In genomic region chr9:66126456-66127192, GRCm38 (mm10) we compare ENCODE assay signal across 8 mouse cellular contexts. TPM values are rescaled to one million over a fixed set of nuclear protein-coding genes. Genes with fewer than 3 reads are reported as not detected.
DNase-seq lines count a peak whose midpoint lies in the region; ATAC-seq and TF ChIP-seq lines count a peak whose summit lies in the region.

Gene Snx1, minus strand, starts transcription at chr9:66126587.
Gene Ciao2a, plus strand, starts transcription at chr9:66126611.

- TF ChIP-seq CTCF in MEL (IDR thresholded peaks at IDR 0.05 in 2 of 3, conservative IDR thresholded peaks at IDR 0.05 in 1 of 3; ENCODE audit: control insufficient read depth in 1 of 3, insufficient read depth in 1 of 3, low read depth in 2 of 3, low read length in 3 of 3, poor library complexity in 1 of 3, severe bottlenecking in 1 of 3): no peak
- TF ChIP-seq CTCF in cerebellum, adult 2 months (IDR thresholded peaks at IDR 0.05; ENCODE audit: borderline replicate concordance, insufficient read depth, low read depth, low read length): no peak
- peak; percentile 36; the same call in 1 of the 2 replicates for TF ChIP-seq CTCF in forebrain, postnatal 0 days (IDR thresholded peaks at IDR 0.05; ENCODE audit: low read depth)

- H3K9me3 ChIP-seq in MEL (replicated peaks; ENCODE audit: insufficient read depth, low read length): no peaks in the 10 kb centered on the region
- H3K9me3 ChIP-seq in forebrain, postnatal 0 days (ENCODE audit: low read length): no peaks in the 10 kb centered on the region
- no peaks in the 10 kb centered on the region for H3K9me3 ChIP-seq in lung, embryonic 15.5 days

- peak within 1 kb of the TSS; percentile 79 for H3K9ac ChIP-seq in MEL (ENCODE audit: control insufficient read depth, low read depth, low read length, poor library complexity, severe bottlenecking)
- H3K9ac ChIP-seq in forebrain, postnatal 0 days: peak within 1 kb of the TSS; percentile 64
- peak within 1 kb of the TSS; percentile 65 for H3K9ac ChIP-seq in lung, embryonic 15.5 days

- peak within 1 kb of the TSS; percentile 79 for H3K4me2 ChIP-seq in forebrain, postnatal 0 days (ENCODE audit: low read depth)
- peak within 1 kb of the TSS; percentile 69 for H3K4me2 ChIP-seq in lung, embryonic 15.5 days

- TF ChIP-seq POLR2A in MEL (IDR thresholded peaks at IDR 0.05; ENCODE audit: control insufficient read depth in 1 of 2, insufficient read depth in 1 of 2, low read depth in 1 of 2, low read length in 2 of 2, poor library complexity in 1 of 2): peak; percentile 80 to 92
- TF ChIP-seq POLR2A in cerebellum, adult 2 months (IDR thresholded peaks at IDR 0.05; ENCODE audit: borderline replicate concordance, insufficient read depth, low read length): no peak

- no peaks in the 10 kb centered on the region for H3K27me3 ChIP-seq in MEL (ENCODE audit: control insufficient read depth in 1 of 2, insufficient read depth in 2 of 2, low read length in 2 of 2)
- no peaks in the 10 kb centered on the region for H3K27me3 ChIP-seq in cerebellum, adult 2 months (ENCODE audit: control insufficient read depth, insufficient read depth, low read length)
- no peaks in the 10 kb centered on the region for H3K27me3 ChIP-seq in forebrain, postnatal 0 days (ENCODE audit: insufficient read depth, low read length)
- H3K27me3 ChIP-seq in lung, embryonic 15.5 days: no peaks in the 10 kb centered on the region

- under 1% methylated on average over 34 of the region's 34 CpGs for WGBS in cerebellum, adult 2 months
- 3% methylated on average over 34 of the region's 34 CpGs for WGBS in forebrain, postnatal 0 days
- WGBS in lung, embryonic 15.5 days: under 1% methylated on average over 34 of the region's 34 CpGs

- peak within 1 kb of the TSS; percentile 91 for H3K27ac ChIP-seq in MEL (ENCODE audit: control insufficient read depth, low read depth, low read length)
- H3K27ac ChIP-seq in cerebellum, adult 2 months (ENCODE audit: insufficient read depth, low read length): 0 out of 2 replicates have a peak within 1 kb of the TSS, but pooled peaks have one; percentile 9
- H3K27ac ChIP-seq in forebrain, postnatal 0 days (ENCODE audit: low read depth, low read length): peak within 1 kb of the TSS; percentile 67
- H3K27ac ChIP-seq in lung, embryonic 15.5 days: peak within 1 kb of the TSS; percentile 88

- peaks cover 5 to 27% of the 10 kb centered on the region in 2 experiments for H3K4me1 ChIP-seq in MEL (ENCODE audit: control insufficient read depth in 1 of 2, insufficient read depth in 2 of 2, low read length in 2 of 2)
- no peaks in the 10 kb centered on the region for H3K4me1 ChIP-seq in cerebellum, adult 2 months (ENCODE audit: control insufficient read depth, insufficient read depth, low read length)
- peaks cover 5% of the 10 kb centered on the region for H3K4me1 ChIP-seq in forebrain, postnatal 0 days (ENCODE audit: insufficient read depth)
- peaks cover 31% of the 10 kb centered on the region for H3K4me1 ChIP-seq in lung, embryonic 15.5 days

- TF ChIP-seq EP300 in MEL (IDR thresholded peaks at IDR 0.05; ENCODE audit: low read depth in 1 of 2, low read length in 2 of 2): no peak; a peak in 1 of 4 replicates

- peaks cover 0 to 33% of the 10 kb centered on the region in 2 experiments; a peak in 2 of 4 replicates for H3K36me3 ChIP-seq in MEL (ENCODE audit: control insufficient read depth in 1 of 2, insufficient read depth in 2 of 2, low read length in 2 of 2)
- H3K36me3 ChIP-seq in forebrain, postnatal 0 days (ENCODE audit: insufficient read depth): 0 out of 2 replicates have a peak, but pooled peaks cover 4% of the 10 kb centered on the region
- H3K36me3 ChIP-seq in lung, embryonic 15.5 days: peaks cover 6% of the 10 kb centered on the region; the same call in 1 of the 2 replicates

- ATAC-seq in forebrain, postnatal 0 days: peak; percentile 66
- peak; percentile 80 for ATAC-seq in lung, embryonic 15.5 days (ENCODE audit: borderline replicate concordance, extremely low read depth, low FRiP score, low TSS enrichment)

- peak within 1 kb of the TSS; percentile 63 to 95 for H3K4me3 ChIP-seq in MEL (ENCODE audit: control insufficient read depth in 1 of 2, insufficient read depth in 1 of 2, low read depth in 2 of 2, low read length in 2 of 2)
- peak within 1 kb of the TSS; percentile 75 for H3K4me3 ChIP-seq in cerebellum, adult 2 months (replicated peaks; ENCODE audit: insufficient read depth, low read depth, low read length)
- H3K4me3 ChIP-seq in forebrain, postnatal 0 days (ENCODE audit: low read depth, low read length): peak within 1 kb of the TSS; percentile 64
- peak within 1 kb of the TSS; percentile 62 for H3K4me3 ChIP-seq in lung, embryonic 15.5 days

- TF ChIP-seq RAD21 in MEL (IDR thresholded peaks at IDR 0.05; ENCODE audit: low read depth, low read length): no peak

- peaks cover 43% of the 10 kb centered on the region for H3K79me2 ChIP-seq in MEL (ENCODE audit: control insufficient read depth, insufficient read depth, low read length, poor library complexity)

- DNase-seq in MEL (ENCODE audit: low read depth, low spot score): peak; percentile 100
- peak; percentile 93 to 96 for DNase-seq in cerebellum, adult 2 months
- DNase-seq in forebrain, postnatal 0 days: peak; percentile 97
- peak; percentile 94 for DNase-seq in heart, postnatal 4 days
- DNase-seq in layer of hippocampus, adult 8-10 months (ENCODE audit: low spot score in 2 of 2): peak; percentile 95
- DNase-seq in ovary, adult 18-20 months (ENCODE audit: low spot score): peak; percentile 93
- DNase-seq in thymus, postnatal 0 days (ENCODE audit: low spot score): peak; percentile 97

TF ChIP-seq in MEL, 35 proteins besides CTCF, POLR2A, EP300 and RAD21 (continues in another document):
- no peak for TF ChIP-seq E2F4 (IDR thresholded peaks at IDR 0.05; ENCODE audit: borderline replicate concordance, low read depth, low read length)
- TF ChIP-seq POLR2AphosphoS5 (IDR thresholded peaks at IDR 0.05; ENCODE audit: borderline replicate concordance, low read depth, low read length): no peak
- TF ChIP-seq TCF12 (IDR thresholded peaks at IDR 0.05; ENCODE audit: low read depth, low read length): peak; percentile 54; the same call in 1 of the 2 replicates
- peak; percentile 74 for TF ChIP-seq NELFE (IDR thresholded peaks at IDR 0.05; ENCODE audit: low read depth, low read length)
- peak; percentile 21 for TF ChIP-seq CHD2 (IDR thresholded peaks at IDR 0.05; ENCODE audit: low read length)
- 0 out of 2 replicates have a peak, but pooled peaks have one; percentile 62 for TF ChIP-seq MAZ (IDR thresholded peaks at IDR 0.05; ENCODE audit: low read depth, low read length)
- no peak for TF ChIP-seq GATA1 (IDR thresholded peaks at IDR 0.05; ENCODE audit: low read depth, low read length)
- no peak for TF ChIP-seq BHLHE40 (IDR thresholded peaks at IDR 0.05; ENCODE audit: borderline replicate concordance, low read depth, low read length)
- peak; percentile 99 for TF ChIP-seq SIN3A (IDR thresholded peaks at IDR 0.05; ENCODE audit: low read length)
- TF ChIP-seq GABPA (IDR thresholded peaks at IDR 0.05; ENCODE audit: low read depth, low read length): no peak
- TF ChIP-seq ZNF384 (IDR thresholded peaks at IDR 0.05; ENCODE audit: low read depth, low read length): no peak; the same call in 1 of the 2 replicates
- 0 out of 2 replicates have a peak, but pooled peaks have one; percentile 23 for TF ChIP-seq NRF1 (IDR thresholded peaks at IDR 0.05; ENCODE audit: insufficient read depth, low read depth, low read length, poor library complexity, severe bottlenecking)
- peak; percentile 95 for TF ChIP-seq MXI1 (IDR thresholded peaks at IDR 0.05; ENCODE audit: low read depth, low read length)
- no peak for TF ChIP-seq RCOR1 (IDR thresholded peaks at IDR 0.05; ENCODE audit: low read depth, low read length)
- no peak for TF ChIP-seq JUND (IDR thresholded peaks at IDR 0.05; ENCODE audit: low read depth, low read length)
- peak; percentile 96 for TF ChIP-seq KAT2A (conservative IDR thresholded peaks at IDR 0.05; ENCODE audit: low read depth, low read length)
- TF ChIP-seq ETS1 (IDR thresholded peaks at IDR 0.05; ENCODE audit: low read depth, low read length): peak; percentile 27; the same call in 1 of the 2 replicates
- TF ChIP-seq MYC (IDR thresholded peaks at IDR 0.05; ENCODE audit: low read depth, low read length): peak; percentile 94
- TF ChIP-seq ZC3H11A (IDR thresholded peaks at IDR 0.05; ENCODE audit: low read depth, low read length): no peak
- no peak for TF ChIP-seq CHD1 (IDR thresholded peaks at IDR 0.05; ENCODE audit: low read depth, low read length)
- no peak for TF ChIP-seq UBTF (IDR thresholded peaks at IDR 0.05; ENCODE audit: borderline replicate concordance, insufficient read depth, low read depth, low read length)
- peak; percentile 96 for TF ChIP-seq MYB (IDR thresholded peaks at IDR 0.05; ENCODE audit: low read depth, low read length)
- TF ChIP-seq ZMIZ1 (IDR thresholded peaks at IDR 0.05; ENCODE audit: low read depth, low read length): 0 out of 2 replicates have a peak, but pooled peaks have one; percentile 66

RNA-seq across cellular contexts. Expression of gene Snx1, which starts in this region (rescaled TPM):
- 83.9 and 88.2 TPM in 2 replicates for total RNA-seq in MEL (2012; rRNA removed)
- 100 to 1,000 TPM; 113 to 189 TPM for polyA plus RNA-seq in MEL (2012; ENCODE audit: insufficient read depth in 1 of 2, insufficient read length in 2 of 2, low read depth in 1 of 2, low replicate concordance in 2 of 2, missing spikeins in 1 of 2)
- 111 and 121 TPM in 2 replicates for polyA plus RNA-seq in cerebellum, adult 2 months (2012; rRNA removed)
- 59.8 and 66.9 TPM in 2 replicates for total RNA-seq in forebrain, postnatal 0 days (2014; rRNA removed)
- polyA plus RNA-seq in forebrain, postnatal 0 days (2015; fragmentation: Nextera tagmentation; extraction: Ambion mirVana): 42.8 and 51.5 TPM in 2 replicates
- total RNA-seq in heart, postnatal 4 days (2021): 10 to 100 TPM; 39.3 to 40.4 TPM
- total RNA-seq in layer of hippocampus, adult 8-10 months (2022): 10 to 100 TPM; 84.0 to 94.9 (median 90.0) TPM
- polyA plus RNA-seq in lung, embryonic 15.5 days (2015; fragmentation: Nextera tagmentation; extraction: Ambion mirVana): 117 and 126 TPM in 2 replicates
- 109 and 116 TPM in 2 replicates for polyA plus RNA-seq in thymus, postnatal 0 days (2015; fragmentation: Nextera tagmentation; extraction: Ambion mirVana)

RNA-seq across cellular contexts. Expression of gene Ciao2a, which starts in this region (rescaled TPM):
- 103 and 121 TPM in 2 replicates for total RNA-seq in MEL (2012; rRNA removed)
- 10 to 100 TPM in 1 of 2 experiments, not detected in 1; 88.1 TPM for polyA plus RNA-seq in MEL (2012; ENCODE audit: insufficient read depth in 1 of 2, insufficient read length in 2 of 2, low read depth in 1 of 2, low replicate concordance in 2 of 2, missing spikeins in 1 of 2)
- 24.3 and 25.9 TPM in 2 replicates for polyA plus RNA-seq in cerebellum, adult 2 months (2012; rRNA removed)
- total RNA-seq in forebrain, postnatal 0 days (2014; rRNA removed): 33.0 and 46.2 TPM in 2 replicates
- polyA plus RNA-seq in forebrain, postnatal 0 days (2015; fragmentation: Nextera tagmentation; extraction: Ambion mirVana): 60.7 and 67.7 TPM in 2 replicates
- 10 to 100 TPM; 99.1 to 99.6 TPM for total RNA-seq in heart, postnatal 4 days (2021)
- 10 to 100 TPM; 24.3 to 30.0 (median 27.0) TPM for total RNA-seq in layer of hippocampus, adult 8-10 months (2022)
- polyA plus RNA-seq in lung, embryonic 15.5 days (2015; fragmentation: Nextera tagmentation; extraction: Ambion mirVana): 148 and 149 TPM in 2 replicates
- 226 and 240 TPM in 2 replicates for polyA plus RNA-seq in thymus, postnatal 0 days (2015; fragmentation: Nextera tagmentation; extraction: Ambion mirVana)

Comparison
In these comparisons a context has a peak if more than half of its experiments do, and no peak if none do; other contexts are left out.
1. Peak in every context shown above with its lines: DNase-seq, ATAC-seq, H3K4me3 ChIP-seq and H3K27ac ChIP-seq.
2. H3K27ac ChIP-seq: peak in every context shown above with its lines; median percentile 91 in MEL; 88 in lung, embryonic 15.5 days; 67 in forebrain, postnatal 0 days; 9 in cerebellum, adult 2 months.